Mouse (Mus musculus): ENCODE data around the gene Oard1. TPM values are rescaled to one million over a fixed set of nuclear protein-coding genes. Genes with fewer than 3 reads are reported as not detected.

The Oard1 gene
- polyA plus RNA-seq (2016; fragmentation: Nextera tagmentation; extraction: Ambion mirVana) = 87.8 and 89.5 TPM in 2 replicates

- Histone ChIP-seq H3K27ac (replicated peaks) (peak within 1 kb of the TSS; percentile 99), H3K27me3 (replicated peaks; ENCODE audit: low read depth, poor library complexity, severe bottlenecking) (no peaks in the 10 kb centered on the region), H3K4me1 (peaks cover 28% of the 10 kb centered on the region), H3K4me3 (peak within 1 kb of the TSS; percentile 89), H3K9me3 (no peaks in the 10 kb centered on the region), H3K36me3 (replicated peaks) (peaks cover 36% of the 10 kb centered on the region)
- under 1% methylated on average over 84 of the region's 84 CpGs for WGBS
- peak; percentile 100 for DNase-seq (ENCODE audit: low spot score)
These were observed at the start of gene Oard1, which contains the start of gene Nfya for GRCm38 (mm10) chr17:48409380-48410298. Gene Oard1 (plus strand): TSS chr17:48410014. Gene Nfya (minus strand): TSS chr17:48409906.

- no peak for DNase-seq (ENCODE audit: low spot score)
- Histone ChIP-seq H3K4me1 (no peaks in the 10 kb centered on the region), H3K27me3 (replicated peaks; ENCODE audit: low read depth, poor library complexity, severe bottlenecking) (no peaks in the 10 kb centered on the region), H3K36me3 (replicated peaks) (no peaks in the 10 kb centered on the region), H3K27ac (replicated peaks) (no peak overlapping the region), H3K9me3 (no peaks in the 10 kb centered on the region), H3K4me3 (no peak overlapping the region)
- 78% methylated on average over 4 of the region's 4 CpGs for WGBS
These were observed 49.4 kb upstream of the Oard1 start for GRCm38 (mm10) chr17:48360462-48360861.

- 86% methylated on average over 3 of the region's 3 CpGs for WGBS
- no peaks in the 10 kb centered on the region for H3K36me3 ChIP-seq (replicated peaks)
- H3K4me3 ChIP-seq = no peak overlapping the region
- no peaks in the 10 kb centered on the region for H3K9me3 ChIP-seq
- DNase-seq (ENCODE audit: low spot score) = no peak
- H3K27me3 ChIP-seq (replicated peaks; ENCODE audit: low read depth, poor library complexity, severe bottlenecking) = no peaks in the 10 kb centered on the region
- H3K27ac ChIP-seq (replicated peaks) = no peak overlapping the region
- H3K4me1 ChIP-seq = 0 out of 2 replicates have a peak, but pooled peaks cover 3% of the 10 kb centered on the region
These were observed 47.5 kb upstream of the Oard1 start for GRCm38 (mm10) chr17:48362346-48362745.

DNA sequence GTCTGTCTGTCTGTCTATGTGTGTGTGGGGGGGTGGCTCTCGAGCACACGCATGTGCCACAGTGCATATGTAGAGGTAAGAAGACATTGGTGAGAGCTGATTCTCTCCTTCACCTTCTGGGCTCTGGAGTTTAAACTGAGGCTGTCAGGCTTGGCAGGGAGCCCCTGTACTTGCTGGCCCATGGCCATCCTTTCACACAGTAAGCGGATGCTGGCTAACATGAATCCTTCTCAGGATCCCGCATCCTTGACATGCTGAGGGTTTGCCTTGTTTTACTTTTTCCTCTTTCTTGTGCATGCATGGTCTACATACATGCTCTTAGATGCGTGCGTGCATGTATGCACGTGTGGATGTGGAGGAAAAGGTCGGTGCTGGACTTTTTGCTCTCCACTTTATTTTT, 46.8 kb upstream of the Oard1 start:
- Histone ChIP-seq H3K4me3 (no peak overlapping the region), H3K4me1 (0 out of 2 replicates have a peak, but pooled peaks cover 3% of the 10 kb centered on the region), H3K27me3 (replicated peaks; ENCODE audit: low read depth, poor library complexity, severe bottlenecking) (no peaks in the 10 kb centered on the region), H3K9me3 (no peaks in the 10 kb centered on the region), H3K36me3 (replicated peaks) (no peaks in the 10 kb centered on the region), H3K27ac (replicated peaks) (no peak overlapping the region)
- 89% methylated on average over 8 of the region's 8 CpGs for WGBS
- no peak for DNase-seq (ENCODE audit: low spot score)

DNA sequence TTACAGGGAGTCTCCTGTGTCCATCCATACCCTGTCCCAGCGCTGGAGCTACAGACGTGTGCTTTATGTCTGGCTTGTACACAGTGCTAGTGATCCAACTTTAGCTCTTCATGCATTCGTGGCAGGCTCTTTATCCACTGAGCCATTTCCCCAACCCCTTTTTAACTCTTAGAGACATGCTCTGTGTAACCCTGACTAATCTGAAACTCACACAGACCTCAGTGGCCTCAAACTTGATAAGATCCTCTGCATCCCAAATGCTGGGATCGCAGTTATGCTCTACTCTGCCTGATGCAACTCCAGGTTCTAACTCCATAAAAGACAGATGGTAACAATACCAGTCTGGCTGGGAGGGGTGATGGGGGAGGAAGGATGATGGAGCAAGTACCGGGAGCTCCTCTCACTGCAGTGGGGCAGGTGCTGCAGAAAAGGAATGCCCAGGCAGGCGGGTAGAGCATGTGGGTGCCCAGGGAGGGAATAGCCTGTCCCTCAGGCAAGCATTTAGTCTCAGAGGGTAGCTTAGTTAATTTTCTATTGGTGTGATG, 46.3 kb upstream of the Oard1 start:
- H3K36me3 ChIP-seq (replicated peaks) = no peaks in the 10 kb centered on the region
- H3K9me3 ChIP-seq = no peaks in the 10 kb centered on the region
- H3K4me3 ChIP-seq = no peak overlapping the region
- WGBS = 85% methylated on average over 6 of the region's 6 CpGs
- 0 out of 2 replicates have a peak, but pooled peaks cover 3% of the 10 kb centered on the region for H3K4me1 ChIP-seq
- no peak overlapping the region for H3K27ac ChIP-seq (replicated peaks)
- no peaks in the 10 kb centered on the region for H3K27me3 ChIP-seq (replicated peaks; ENCODE audit: low read depth, poor library complexity, severe bottlenecking)
- no peak for DNase-seq (ENCODE audit: low spot score)

DNA sequence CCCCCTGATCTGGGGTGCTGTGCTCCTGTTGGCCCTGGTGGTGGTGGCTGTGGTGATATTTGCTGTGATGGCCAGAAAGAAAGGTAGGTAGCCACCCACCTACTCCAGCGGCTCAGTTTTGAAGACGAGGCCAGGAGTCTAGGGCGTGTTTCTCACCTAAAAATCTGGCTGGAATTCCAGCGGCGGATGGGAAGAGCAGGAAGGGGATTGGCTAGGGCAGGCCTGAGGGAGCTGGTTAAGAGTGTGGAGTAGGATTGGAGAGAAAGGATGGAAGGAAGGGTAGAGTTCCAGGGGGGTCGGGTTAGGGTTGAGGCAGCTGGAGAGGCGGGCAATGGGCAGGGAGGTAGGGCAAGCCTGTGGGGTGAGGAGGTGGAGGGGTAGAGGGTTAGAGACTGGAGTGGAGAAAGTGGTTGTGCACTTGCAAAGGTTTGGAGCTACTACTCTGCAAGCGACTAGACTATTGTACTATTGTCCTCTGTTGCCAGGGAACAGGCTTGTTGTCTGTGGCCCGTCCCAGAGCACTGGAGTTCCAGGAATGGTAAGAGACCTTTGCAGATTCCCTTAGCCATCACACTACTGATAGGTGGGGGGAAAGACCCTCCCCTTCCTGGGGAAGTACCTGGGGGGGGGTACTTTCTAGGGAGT, 44.2 kb upstream of the Oard1 start:
- Histone ChIP-seq H3K27me3 (replicated peaks; ENCODE audit: low read depth, poor library complexity, severe bottlenecking) (no peaks in the 10 kb centered on the region), H3K9me3 (no peaks in the 10 kb centered on the region), H3K4me3 (no peak overlapping the region), H3K4me1 (0 out of 2 replicates have a peak, but pooled peaks cover 3% of the 10 kb centered on the region), H3K36me3 (replicated peaks) (no peaks in the 10 kb centered on the region), H3K27ac (replicated peaks) (no peak overlapping the region)
- 75% methylated on average over 9 of the region's 9 CpGs for WGBS
- DNase-seq (ENCODE audit: low spot score) = no peak

DNA sequence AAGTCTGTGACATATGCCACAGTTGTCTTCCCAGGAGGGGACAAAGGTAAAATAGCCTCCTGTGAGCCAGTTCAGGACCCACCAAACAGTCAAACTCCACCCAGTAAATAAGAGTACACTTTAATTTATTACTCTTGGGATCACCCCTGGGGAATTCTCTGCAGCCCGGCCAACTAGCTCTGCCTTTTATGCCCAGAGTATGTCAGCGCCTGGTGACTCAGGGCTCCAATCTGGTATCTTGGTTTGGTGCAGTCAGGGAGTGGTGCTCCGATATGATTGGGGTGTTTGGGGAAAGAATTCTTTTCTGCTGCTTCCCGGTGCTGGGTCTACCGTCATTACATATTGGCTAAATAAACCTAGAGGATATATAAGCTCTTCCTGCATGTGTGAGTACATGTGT, 43.0 kb upstream of the Oard1 start:
- no peak for DNase-seq (ENCODE audit: low spot score)
- Histone ChIP-seq H3K4me3 (no peak overlapping the region), H3K36me3 (replicated peaks) (no peaks in the 10 kb centered on the region), H3K9me3 (no peaks in the 10 kb centered on the region), H3K27me3 (replicated peaks; ENCODE audit: low read depth, poor library complexity, severe bottlenecking) (no peaks in the 10 kb centered on the region), H3K4me1 (0 out of 2 replicates have a peak, but pooled peaks cover 3% of the 10 kb centered on the region), H3K27ac (replicated peaks) (no peak overlapping the region)
- 92% methylated on average over 5 of the region's 5 CpGs for WGBS

DNA sequence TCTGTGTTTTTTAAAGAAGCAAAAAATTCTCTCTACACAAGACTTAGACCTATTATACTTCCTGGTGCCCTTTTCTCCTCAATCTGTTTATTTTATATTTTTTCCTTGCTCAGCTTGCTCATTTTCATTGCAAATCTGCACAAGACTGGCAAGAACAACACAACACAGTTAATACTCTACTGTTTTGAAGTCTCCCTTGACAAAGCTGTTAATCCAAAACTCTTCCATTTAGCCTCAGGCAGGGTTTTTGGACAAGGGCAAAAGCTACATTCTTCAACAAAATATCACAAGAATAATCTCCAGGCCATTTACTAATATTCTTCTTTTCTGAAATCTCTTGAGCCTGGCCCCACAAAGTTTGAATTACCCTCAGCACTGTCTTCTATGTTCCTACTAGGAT, 38.2 kb upstream of the Oard1 start:
- Histone ChIP-seq H3K4me3 (no peak overlapping the region), H3K4me1 (no peaks in the 10 kb centered on the region), H3K36me3 (replicated peaks) (no peaks in the 10 kb centered on the region), H3K9me3 (no peaks in the 10 kb centered on the region), H3K27ac (replicated peaks) (no peak overlapping the region), H3K27me3 (replicated peaks; ENCODE audit: low read depth, poor library complexity, severe bottlenecking) (no peaks in the 10 kb centered on the region)
- no peak for DNase-seq (ENCODE audit: low spot score)

- H3K4me3 ChIP-seq = no peak overlapping the region
- DNase-seq (ENCODE audit: low spot score) = no peak
- 63% methylated on average over 8 of the region's 8 CpGs for WGBS
- no peak overlapping the region for H3K27ac ChIP-seq (replicated peaks)
- no peaks in the 10 kb centered on the region for H3K4me1 ChIP-seq
- H3K27me3 ChIP-seq (replicated peaks; ENCODE audit: low read depth, poor library complexity, severe bottlenecking) = no peaks in the 10 kb centered on the region
- no peaks in the 10 kb centered on the region for H3K9me3 ChIP-seq
- no peaks in the 10 kb centered on the region for H3K36me3 ChIP-seq (replicated peaks)
These were observed 36.8 kb upstream of the Oard1 start for GRCm38 (mm10) chr17:48372987-48373386.

GRCm38 (mm10) chr17:48376102-48376501, 33.7 kb upstream of the Oard1 start:
- WGBS = 95% methylated on average over 1 of the region's 1 CpGs

DNA sequence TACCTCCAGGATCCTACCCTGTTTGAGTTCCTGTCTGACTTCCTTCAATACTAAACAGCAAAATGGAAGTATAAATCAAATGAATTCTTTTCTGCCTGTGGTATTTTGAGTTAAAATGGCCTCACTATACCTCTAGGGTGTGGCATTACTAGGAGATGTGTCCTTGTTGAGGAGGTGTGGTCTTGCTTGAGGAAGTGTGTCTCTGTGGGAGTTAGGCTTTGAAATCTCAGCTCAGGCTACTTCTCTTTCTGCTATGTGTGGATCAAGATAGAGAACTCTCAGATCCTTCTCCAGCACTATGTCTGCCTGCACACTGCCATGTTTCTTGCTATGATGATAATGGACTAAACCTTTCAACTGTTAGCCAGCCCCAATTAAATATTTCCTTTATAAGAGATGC, 30.8 kb upstream of the Oard1 start:
- no peak for DNase-seq (ENCODE audit: low spot score)
- no peaks in the 10 kb centered on the region for H3K36me3 ChIP-seq (replicated peaks)
- H3K27ac ChIP-seq (replicated peaks) = no peak overlapping the region
- no peaks in the 10 kb centered on the region for H3K9me3 ChIP-seq
- no peaks in the 10 kb centered on the region for H3K4me1 ChIP-seq
- H3K4me3 ChIP-seq = no peak overlapping the region
- no peaks in the 10 kb centered on the region for H3K27me3 ChIP-seq (replicated peaks; ENCODE audit: low read depth, poor library complexity, severe bottlenecking)

More at GRCm38 (mm10) chr17:48376102-48376501, 33.7 kb upstream of the Oard1 start:
- no peaks in the 10 kb centered on the region for H3K4me1 ChIP-seq
- H3K27me3 ChIP-seq (replicated peaks; ENCODE audit: low read depth, poor library complexity, severe bottlenecking) = no peaks in the 10 kb centered on the region
- DNase-seq (ENCODE audit: low spot score) = no peak
- no peak overlapping the region for H3K27ac ChIP-seq (replicated peaks)
- no peaks in the 10 kb centered on the region for H3K36me3 ChIP-seq (replicated peaks)
- no peaks in the 10 kb centered on the region for H3K9me3 ChIP-seq
- no peak overlapping the region for H3K4me3 ChIP-seq

DNA sequence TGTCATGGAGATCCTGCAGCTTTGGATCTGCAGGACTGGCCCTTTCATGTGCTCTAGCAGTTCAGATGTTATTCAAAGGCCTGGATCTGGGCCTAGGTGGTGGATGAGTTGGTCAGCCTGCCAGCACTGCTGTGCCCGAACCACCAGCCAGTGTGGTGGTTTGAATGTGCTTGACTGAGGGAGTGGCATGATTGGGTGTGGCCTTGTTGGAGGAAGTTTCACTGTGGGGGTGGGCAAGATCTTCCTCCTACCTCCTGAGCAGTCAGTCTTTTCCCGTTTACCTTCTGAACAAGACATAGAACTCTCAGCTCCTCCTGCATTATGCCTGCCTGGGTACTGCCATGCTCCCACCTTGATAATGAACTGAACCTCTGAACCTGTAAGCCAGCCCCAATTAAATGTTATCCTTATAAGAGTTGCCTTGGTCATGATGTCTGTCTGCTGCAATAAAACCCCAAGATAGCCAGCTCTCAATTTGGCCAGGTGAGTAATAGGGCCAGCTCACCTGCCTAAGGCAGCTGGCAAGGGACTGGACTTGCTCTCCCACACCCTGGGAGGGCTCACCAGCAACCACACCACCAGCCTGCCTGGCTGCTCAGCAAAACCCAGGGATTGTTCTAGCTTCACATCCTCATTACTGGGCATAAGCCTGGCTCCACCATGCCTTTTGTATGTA, 23.9 kb upstream of the Oard1 start:
- Histone ChIP-seq H3K4me1 (no peaks in the 10 kb centered on the region), H3K4me3 (no peak overlapping the region), H3K9me3 (no peaks in the 10 kb centered on the region), H3K36me3 (replicated peaks) (peaks cover 54% of the 10 kb centered on the region), H3K27me3 (replicated peaks; ENCODE audit: low read depth, poor library complexity, severe bottlenecking) (no peaks in the 10 kb centered on the region), H3K27ac (replicated peaks) (no peak overlapping the region)
- no peak for DNase-seq (ENCODE audit: low spot score)
- 85% methylated on average over 2 of the region's 2 CpGs for WGBS

All from embryonic facial prominence, embryonic 10.5 days (tissue).